Mouse (Mus musculus) olfactory bulb, adult 2 months (tissue): ENCODE measurements around the gene Ptpn3.

Source experiments
- CTCF ChIP-seq: fragments of 200-500 bp; IDR thresholded peaks from 2 replicates; pipeline ENCODE4 v1.5.1; 2012; ENCODE audit warnings: low read depth, mild to moderate bottlenecking, low read length, moderate library complexity; ENCODE audit not compliant: insufficient read depth
- POLR2A ChIP-seq: fragments of 200-500 bp; IDR thresholded peaks from 2 replicates; pipeline ENCODE4 v1.6.1; 2012; ENCODE audit warnings: mild to moderate bottlenecking, low read depth, low read length, moderate library complexity; ENCODE audit not compliant: insufficient read depth

- TF ChIP-seq CTCF (no peak), POLR2A (no peak)
These were observed 96.9 kb downstream of the Ptpn3 start for GRCm38 (mm10) chr4:57204780-57205179.
